Mouse (Mus musculus) skeletal muscle tissue, adult 2 months (tissue): ENCODE results near the gene Atp2b2.
A peak's percentile ranks its signal among the peaks of the same experiment; 100 is the strongest.

Experiments
- DNase-seq: peaks from one replicate; pipeline ENCODE4 v3.0.0-alpha.2; 2012; ENCODE audit warnings: low read depth, low spot score

Atp2b2 gene

DNA sequence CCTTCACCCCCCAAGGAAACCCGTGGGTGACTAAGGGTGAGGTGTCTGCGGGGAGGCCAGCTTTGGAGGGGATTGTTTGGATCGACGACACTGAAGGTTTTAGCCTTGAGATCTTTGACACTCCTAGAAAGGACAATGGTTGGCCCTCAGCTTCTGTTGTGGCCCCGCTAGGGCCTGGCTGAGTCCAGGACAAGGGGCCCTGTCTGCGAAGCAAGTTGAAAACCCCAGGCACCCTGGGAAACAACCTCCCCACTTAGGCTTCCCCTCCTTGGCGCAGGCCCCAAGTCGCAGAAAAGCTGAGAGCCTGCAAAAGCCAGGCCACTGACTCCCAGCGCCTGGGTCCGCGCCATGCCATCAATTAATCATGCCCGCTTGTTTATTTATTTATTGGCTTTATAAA, at the start of gene Atp2b2:
TSS of gene Atp2b2 (minus strand) at position 282 of the 400 bp plus-strand sequence.
- DNase-seq, result no peak

DNA sequence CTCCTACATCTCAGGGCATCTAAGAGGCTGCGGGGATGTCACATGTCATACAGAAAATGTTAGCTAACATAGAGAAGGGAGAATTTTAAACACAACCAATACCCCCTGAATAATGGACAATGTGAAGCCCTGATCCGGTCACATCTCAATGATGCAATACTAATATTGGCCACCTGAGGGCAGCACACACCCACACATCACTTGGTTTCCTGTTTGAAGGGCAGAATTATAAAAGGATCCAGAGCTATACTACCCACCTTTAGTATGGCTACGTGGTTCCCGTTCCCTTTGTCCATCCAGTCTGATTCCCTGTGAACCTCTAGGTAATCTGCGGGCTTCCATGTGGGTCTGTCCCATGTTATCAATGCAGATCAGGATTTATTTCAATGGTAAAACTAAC, 47.2 kb upstream of the Atp2b2 start:
- DNase-seq, result peak; percentile 18

DNA sequence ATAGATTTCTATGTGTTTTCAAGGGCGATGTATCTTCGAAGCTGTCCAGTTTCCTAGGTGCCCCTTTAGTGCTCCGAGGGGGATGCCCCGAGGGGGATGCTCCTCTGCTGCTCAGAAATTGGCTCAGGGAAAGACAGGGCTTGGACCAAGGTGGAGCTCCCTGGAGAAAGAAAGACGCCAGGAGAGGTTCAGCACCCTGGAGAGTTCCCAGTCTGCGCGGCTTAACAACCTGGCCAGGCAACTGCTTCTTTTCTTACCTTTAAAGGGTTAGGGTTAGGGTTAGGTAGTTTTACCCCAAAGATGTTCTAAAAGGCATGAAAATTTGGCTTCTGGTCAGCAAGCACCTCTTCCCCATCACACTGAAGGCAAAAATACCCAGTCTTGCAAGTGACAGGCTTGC, 44.7 kb upstream of the Atp2b2 start:
- no peak for DNase-seq

DNA sequence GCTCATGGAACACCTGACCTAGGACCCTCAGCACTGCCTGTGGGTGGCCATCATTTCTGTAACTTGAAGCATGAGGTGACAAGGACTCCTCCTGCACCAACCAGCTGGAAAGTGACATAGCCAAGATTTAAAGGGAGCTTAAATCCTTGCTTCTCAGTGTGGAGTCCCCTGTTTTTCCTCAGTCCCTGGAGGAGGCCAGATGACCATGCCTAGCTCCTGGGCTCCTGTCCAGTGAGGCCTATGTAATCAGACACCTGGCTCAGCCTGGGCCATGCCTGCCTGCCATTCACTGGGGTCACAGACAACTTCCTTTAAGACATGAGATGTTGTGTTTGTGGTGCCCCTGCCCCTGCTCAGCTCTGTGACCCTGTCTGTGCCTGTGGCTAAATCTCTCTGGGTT, 36.1 kb upstream of the Atp2b2 start:
- no peak for DNase-seq

DNA sequence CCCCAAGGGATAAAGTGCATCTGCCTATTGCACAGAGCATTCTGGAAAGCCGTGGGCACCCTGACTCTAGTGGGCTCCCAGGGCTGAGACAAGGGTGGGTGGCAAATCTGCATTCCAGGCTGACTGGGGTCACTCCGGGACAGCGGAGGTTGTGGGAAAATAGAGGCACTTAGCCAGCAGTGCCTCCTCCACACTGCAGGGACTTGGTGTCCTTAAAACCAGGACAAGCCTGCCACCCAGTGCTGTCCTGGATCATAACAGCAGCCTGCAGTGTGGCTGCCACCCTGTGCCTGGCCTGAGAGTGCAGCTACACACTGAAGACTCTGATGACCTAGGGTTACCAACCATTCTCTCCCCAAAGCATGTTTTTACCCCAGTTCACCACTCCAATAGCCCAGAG, 34.1 kb upstream of the Atp2b2 start:
- DNase-seq, result no peak

DNA sequence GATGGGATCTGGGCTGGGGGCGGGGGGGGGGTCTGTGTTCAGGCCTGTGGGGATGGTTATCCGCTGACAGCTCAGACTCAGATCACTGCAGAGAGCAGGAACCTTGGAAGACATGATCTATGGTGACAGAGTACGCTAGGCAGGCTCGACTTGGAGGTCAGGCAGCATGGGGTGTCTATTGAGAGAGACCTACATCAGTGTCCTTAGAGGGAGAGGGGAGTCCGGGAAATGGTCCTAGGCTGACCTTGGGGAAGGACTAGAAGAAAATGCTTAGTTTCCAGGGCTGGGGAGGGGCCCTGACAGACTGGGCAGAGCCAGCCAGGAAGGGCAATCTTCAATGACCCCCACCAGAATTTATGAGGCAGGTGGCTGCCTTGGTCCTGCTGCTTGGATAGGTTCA, 33.6 kb upstream of the Atp2b2 start:
- DNase-seq, result no peak

DNA sequence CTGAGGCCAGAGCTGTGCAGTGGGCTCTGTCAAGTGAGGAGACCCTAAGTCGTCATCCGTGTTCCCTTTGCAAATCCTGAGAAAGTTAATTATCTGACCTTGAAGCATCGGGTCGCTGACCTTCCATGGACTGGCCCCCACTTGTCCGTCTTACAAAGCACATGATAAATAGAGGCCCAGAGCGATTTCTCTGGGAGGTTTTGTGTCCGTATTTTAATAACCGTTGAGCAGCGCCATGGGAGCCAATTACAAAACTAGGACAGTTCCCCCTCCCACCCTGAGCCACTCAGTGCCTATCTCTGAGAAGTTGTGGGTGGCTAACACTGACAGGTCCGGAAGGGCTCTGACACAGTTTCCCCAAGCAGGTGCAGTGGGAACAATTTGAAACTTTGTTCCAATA, 32.5 kb upstream of the Atp2b2 start:
- DNase-seq, result no peak

DNA sequence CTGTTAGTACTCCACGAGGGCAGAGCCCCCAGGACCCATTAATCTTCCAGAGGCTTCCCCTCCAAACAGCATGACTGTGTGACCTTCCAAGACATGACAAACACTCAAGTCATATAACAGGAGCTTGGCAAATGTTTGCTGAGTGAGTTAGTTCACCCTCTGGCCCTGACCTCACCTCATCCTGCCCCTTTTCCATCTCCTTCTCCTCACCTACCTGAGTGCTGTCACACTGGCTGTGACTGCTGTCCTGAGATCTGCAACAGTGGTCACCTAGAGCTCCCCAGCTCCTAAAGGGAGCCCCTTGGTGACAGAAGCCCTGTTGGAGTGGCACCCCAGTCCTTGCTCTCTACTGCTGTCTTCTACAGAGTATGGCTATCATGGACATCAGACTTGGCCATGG, 31.8 kb upstream of the Atp2b2 start:
- no peak for DNase-seq

DNA sequence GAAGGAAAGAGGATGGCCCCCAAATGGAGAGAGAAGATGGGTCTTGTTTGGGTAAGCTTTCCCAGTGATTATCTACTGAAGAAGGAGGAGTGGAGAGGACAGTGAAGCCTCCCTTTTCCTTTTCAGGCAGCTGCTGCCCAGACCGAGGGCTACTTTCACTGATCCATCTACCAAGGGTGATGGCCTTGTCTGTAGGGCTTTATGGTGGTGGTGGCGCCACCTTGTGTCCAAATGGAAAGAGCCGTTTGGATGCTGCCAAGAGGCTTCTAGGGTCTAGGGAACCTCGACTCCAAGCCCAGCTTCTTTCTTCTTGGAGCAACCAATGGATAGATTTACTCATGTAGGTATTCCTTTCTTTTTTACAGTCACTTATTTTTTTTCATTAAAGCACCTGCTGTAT, 29.2 kb upstream of the Atp2b2 start:
- DNase-seq, result peak; percentile 6

DNA sequence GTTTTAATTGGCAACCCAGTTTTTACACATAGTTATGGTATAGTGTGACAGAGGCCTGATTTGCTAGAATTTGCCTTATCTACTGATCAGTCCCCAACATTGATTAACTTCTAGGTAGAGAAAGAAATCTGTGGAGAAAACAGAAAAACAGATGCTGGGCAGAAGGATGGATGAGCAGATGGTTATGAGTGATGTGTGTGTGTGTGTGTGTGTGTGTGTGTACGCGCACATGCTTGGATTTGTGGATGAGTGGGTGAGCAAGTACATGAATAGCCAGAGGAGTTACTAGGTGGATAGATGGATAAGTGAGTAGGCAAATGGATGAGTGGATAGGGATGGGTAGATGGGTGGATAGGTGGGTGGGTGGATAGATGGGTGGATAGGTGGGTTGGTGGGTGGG, 20.7 kb upstream of the Atp2b2 start:
- DNase-seq, result no peak

DNA sequence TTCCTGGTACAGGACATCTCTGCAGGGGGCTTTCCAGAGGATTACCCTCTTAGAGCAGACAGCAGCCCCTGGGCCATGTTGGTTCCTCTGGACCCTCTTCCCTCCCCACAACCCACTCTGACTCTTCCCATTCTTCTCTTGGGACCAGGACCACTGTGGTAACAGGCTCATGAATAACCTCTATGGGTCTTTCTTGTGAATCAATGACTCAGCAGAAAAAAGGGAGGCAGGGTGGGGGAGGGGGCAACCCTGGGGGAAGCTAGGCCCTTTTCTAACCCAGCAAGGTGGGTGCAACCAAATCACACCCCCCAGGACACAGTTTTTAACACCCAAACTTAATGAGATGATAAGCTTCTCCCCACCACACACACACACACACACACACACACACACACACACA, 20.3 kb upstream of the Atp2b2 start:
- no peak for DNase-seq

DNA sequence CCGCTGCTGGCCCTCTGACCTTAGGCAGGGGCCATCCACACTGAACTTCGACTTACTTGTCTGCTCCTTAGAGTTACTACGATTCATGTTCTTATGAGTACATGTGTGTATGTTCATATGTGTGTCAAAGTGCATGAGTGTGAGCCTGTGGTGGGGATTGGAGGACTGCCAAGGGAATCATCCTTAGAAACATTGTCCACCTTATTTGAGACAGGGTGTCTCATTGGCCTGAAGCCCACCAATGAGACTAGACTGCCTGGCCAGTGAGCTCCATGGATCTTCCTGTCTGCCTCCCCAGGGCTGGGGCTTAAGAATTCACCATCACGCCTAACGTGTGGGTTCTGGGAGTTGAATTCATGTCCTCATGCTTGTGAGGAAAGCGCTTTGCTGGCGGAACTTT, 16.8 kb upstream of the Atp2b2 start:
- DNase-seq, result no peak

DNA sequence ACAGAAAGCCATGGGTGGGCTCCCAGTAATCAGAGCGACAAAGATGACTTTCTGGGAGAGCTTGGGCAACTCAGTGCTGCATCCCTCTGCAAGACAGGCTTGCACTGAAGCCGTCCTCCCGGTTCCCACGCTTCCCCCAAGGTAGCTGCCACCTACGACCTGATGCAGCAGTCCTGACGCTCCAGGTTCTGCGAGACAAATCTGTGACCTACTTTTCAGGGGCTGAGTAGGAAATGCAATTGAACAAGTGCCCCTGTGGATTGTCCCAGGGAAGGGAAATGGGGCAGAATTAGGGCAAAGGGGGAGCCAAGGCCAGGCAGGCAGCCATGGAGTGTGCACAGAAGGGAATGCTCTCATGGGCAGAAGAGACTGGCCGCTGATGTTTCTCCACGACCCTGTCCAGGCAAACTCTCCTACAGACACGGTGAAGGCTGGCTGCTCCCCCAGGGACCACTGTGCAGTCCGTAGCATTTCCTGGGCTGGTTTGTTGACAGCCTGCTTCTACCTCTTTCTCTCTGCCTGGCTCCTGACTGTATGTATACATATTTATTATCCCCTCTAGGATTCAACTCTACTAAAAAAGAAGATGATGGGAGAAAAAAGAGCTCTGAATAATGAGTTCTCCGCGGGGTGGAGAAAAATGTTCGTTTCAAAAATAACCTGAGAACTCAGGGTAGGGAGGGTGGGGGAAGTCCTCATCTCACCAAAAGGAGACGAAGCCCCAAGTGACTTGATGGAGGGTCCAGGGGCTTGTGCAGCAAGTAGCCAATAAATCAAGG, 15.8 kb upstream of the Atp2b2 start:
- no peak for DNase-seq

DNA sequence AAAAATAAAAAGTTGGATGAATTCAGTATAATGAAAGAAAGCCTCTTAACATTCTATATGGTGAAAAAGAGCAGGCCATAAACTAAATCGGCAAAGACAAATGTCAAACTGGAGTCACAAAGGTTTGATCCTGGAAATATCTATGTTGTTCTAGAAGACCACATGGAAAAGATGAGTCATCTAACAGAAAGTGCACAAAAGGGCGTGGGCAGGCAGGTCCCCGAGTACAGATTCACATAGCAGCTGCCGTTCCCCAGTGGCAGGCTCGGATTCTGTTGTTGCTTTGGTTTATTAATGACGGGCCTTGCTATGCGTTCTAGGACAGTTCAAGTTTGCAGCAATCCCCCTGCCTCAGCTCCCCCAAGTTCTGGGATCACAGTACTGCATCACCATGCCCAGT, 12.9 kb upstream of the Atp2b2 start:
- DNase-seq, result no peak

DNA sequence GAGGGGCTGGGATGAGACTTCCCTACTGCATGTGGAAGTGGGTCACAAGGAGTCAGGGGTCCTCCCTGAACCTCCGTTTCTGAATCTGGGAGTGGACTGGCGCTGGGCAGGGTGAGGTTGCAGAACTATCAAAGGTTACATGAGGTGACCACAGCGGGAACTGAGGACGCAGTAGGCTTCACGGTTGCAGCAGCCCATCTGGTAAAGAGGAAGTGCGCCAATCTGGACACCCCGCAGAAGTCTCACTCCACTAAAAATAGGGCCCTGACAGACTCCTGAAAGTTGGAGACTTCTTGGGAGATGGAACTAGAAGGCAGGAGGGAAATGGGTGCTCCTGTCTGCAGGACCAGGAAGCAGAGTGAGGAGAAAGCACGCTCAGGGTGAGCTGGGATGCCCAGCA, 2.5 kb upstream of the Atp2b2 start:
- no peak for DNase-seq

DNA sequence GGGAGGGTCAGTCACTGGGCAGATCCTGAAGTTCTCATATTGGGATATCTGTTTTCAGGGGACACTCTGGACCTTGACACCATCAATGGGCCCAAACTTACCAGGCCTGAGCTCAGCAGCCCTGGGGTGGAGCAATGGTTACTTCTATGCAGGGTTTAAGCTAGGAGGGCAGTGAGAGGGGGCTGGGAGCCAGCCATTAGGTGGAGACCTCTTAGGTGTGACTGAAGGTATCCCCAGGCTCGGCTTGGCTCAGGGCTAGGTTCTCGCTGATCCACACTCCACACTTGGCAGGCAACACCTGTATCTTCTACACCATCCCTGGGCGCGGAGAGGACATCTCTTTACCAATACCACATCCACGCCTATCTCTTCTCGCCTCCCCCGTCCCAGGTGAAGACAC, 423 bp upstream of the Atp2b2 start:
- no peak for DNase-seq

DNA sequence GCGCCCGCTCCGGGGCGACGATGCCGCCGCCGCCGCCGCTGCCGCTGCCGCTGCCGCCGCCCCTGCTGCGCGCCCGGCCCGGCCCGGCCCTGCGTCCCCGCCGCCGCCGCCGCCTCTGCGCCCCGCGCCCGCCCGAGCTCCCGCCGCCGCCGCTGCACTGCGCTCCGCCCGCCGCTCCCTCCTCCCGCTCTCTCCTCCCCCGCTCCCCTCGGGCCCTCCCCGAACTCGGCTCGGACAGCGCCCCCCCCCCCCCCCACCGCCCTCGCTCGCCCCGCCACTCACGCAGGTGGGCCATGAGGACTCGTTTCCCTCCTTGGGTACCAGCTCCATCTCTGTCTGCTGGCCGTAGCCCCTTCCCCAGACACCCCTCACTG, 515 bp downstream of the Atp2b2 start:
- no peak for DNase-seq

DNA sequence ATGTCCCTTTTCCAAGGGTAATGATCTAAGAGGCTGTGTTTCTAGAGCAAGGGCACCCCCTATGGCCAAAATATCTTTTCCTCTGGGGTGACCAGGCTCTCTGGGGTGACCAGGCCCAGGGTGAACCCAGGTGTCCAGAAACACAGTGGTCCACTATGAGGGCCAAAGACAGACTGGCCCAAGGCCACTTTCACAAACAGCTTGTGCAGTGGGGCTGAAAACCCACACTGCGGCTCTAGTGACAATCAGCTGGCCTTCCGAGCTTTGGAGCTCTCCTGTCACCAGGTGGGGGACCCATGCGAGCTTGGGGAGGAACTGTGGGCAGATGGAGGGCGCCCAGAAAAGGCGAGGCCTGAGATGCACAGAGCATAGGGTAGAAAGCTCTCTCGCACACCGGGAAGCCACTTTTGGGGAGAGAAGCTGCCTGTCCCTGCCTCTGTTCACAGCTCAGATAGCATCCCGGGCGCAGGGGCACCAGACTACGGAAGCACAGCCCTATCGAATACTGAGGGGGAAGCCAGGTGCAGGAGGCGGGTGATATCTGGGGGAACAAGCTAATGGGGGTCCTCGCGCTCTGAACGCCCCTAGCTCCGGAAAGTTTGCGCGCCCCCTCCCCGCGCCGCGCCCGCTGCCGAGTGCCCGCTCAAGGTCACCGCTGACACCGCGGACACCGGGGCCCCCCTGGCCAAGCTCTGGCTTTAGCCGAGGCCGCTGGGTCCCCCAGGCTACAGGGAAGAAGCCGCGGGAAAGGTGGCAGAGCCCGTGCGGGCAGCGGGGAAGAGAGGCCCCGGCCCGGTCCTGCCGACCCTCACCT, 1.1 kb downstream of the Atp2b2 start:
- no peak for DNase-seq

DNA sequence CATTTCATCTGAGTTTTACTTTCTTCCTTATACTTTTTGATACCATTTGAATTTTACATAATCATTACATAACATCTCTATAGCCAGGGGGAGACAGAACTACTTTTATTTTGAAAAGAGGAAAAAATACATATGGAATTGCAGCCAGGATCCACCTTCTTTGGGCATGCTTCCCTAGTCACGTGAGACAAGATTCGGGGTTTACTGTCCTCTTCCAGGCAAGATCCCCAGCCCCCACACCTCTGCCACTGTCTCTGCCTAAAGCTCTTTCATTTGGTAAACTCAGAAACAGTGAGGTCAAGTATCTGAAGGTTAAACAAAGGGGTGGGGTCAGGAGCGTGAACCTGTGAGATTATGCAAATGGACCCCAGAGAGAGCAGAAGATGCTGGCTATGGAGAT, 6.7 kb downstream of the Atp2b2 start:
- DNase-seq, result no peak

DNA sequence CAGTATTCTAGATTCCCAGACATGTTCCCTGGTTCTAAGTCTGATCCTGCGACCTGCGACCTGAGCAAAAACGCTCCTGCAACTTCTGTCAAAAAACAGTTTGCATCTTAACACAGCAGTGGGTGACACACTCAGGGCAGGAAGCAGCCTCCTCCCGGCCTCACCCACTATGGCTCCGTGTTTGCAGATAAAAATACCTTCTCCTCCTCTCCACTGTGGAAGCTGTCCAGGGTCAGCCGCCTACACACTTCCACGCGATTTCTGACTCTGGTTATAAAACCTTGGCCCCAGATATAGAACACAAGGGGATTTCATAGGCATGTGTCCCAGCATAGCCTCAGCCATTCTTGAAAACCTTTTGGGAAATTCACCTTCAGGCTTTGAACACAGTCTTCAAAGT, 9.6 kb downstream of the Atp2b2 start:
- no peak for DNase-seq

DNA sequence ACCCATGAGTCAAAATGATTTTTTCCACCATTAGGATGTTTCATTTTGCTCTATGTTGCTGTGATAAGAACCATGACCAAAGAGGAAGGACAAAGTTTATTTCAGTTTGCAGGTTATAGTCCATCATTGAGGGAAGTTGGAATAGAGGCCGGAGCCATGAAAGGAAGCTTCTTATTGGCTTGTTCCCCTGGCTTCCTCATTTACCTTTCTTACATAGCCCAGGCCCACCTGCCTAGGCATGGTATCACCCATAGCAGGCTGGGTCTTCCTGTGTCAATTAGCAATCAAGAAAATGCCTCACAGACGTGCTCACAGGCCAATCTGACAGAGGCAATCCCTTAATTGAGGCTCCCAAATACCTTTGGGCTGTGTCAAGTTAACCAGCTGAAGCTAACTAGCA, 18.6 kb downstream of the Atp2b2 start:
- no peak for DNase-seq

DNA sequence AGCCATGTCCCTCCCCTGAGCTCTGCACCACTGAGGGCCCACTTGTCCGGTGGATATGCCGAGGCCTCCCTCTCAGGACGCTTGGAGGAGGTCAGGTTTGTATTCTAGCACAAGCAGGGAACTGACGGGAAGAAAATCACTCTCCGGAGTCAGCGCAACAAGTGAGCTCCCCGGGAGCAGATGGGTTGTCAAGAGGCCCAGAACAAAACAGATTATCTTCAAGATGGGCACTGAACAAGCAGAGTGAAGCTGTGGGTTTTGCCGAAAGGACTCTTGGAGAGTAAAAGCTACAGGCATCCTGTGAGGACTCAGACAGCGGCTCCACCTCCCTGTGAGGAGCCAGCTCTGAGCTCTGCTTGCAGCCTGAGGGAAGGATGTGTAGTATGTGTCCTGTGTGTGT, 20.3 kb downstream of the Atp2b2 start:
- DNase-seq, result no peak

DNA sequence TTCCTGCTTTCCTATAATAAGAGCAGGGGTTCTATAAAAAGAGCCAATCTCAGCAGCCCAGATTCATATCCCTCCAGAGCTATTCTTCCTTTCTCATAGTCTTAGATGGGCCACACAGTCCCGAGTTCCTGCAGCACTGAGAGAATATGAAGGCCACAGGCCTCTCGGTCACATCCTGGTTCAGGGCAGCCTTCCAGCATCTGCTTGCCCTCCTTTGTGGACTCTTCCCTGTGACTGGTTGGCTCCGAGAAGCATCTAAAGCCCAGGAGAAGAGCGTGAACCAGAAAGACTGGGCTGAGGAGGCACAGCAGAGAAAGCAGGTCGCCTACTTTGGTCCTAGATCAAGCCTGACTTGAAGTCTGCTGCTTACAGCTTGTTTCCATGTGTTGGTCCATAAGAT, 28.6 kb downstream of the Atp2b2 start:
- no peak for DNase-seq
